Mouse (Mus musculus) CH12.LX (cell line): ENCODE results near the gene Cdk2ap2. TPM values are rescaled to one million over a fixed set of nuclear protein-coding genes. Genes with fewer than 3 reads are reported as not detected.

Experiments used
- DNase-seq: peaks from one replicate; pipeline ENCODE4 v3.0.0-alpha.2; 2013; ENCODE audit errors: extremely low read depth
- H3K27ac ChIP-seq: 2 replicates; pipeline ENCODE4 v1.5.1; 2012; ENCODE audit warnings: low read depth, mild to moderate bottlenecking, control low read depth, moderate library complexity; ENCODE audit not compliant: insufficient read depth
- H3K27me3 ChIP-seq: replicated peaks from 2 replicates; pipeline ENCODE3; 2012; ENCODE audit warnings: inconsistent platforms
- H3K36me3 ChIP-seq, 2 experiments: replicated peaks in 1 of 2; 2 replicates each; pipeline versions ENCODE3 to v1.6.1; 2012; ENCODE audit warnings: inconsistent platforms in 1 of 2, low read length in 1 of 2, mild to moderate bottlenecking in 1 of 2, mixed read lengths in 1 of 2, moderate library complexity in 1 of 2; ENCODE audit not compliant: control insufficient read depth in 1 of 2, insufficient read depth in 1 of 2
- H3K4me1 ChIP-seq, 2 experiments: 2 replicates each; pipeline ENCODE4 v1.6.1; 2012; ENCODE audit warnings: inconsistent platforms in 1 of 2, moderate library complexity in 1 of 2; ENCODE audit not compliant: insufficient read depth in 2 of 2, control insufficient read depth in 1 of 2
- H3K4me2 ChIP-seq: 2 replicates; pipeline ENCODE4 v1.6.1; 2012; ENCODE audit warnings: low read depth, mild to moderate bottlenecking, control low read depth; ENCODE audit not compliant: poor library complexity, insufficient read depth, severe bottlenecking
- H3K4me3 ChIP-seq, 3 experiments: fragments of 150-350 bp in 1 of 3; sonication (generic) in 1 of 3; replicated peaks in 1 of 3; 2 replicates each; pipeline versions ENCODE3 to v1.5.1; 2011 to 2012; ENCODE audit warnings: low read depth in 2 of 3, low read length in 2 of 3, mild to moderate bottlenecking in 2 of 3, moderate library complexity in 2 of 3, control low read depth in 1 of 3, improper control_type of control experiment in 1 of 3, inconsistent platforms in 1 of 3, mixed read lengths in 1 of 3; ENCODE audit not compliant: poor library complexity in 1 of 3
- H3K79me2 ChIP-seq: replicated peaks from 2 replicates; pipeline ENCODE4 v1.6.1; 2012; ENCODE audit warnings: mild to moderate bottlenecking, moderate library complexity; ENCODE audit not compliant: control insufficient read depth, poor library complexity, insufficient read depth, severe bottlenecking; ENCODE audit errors: extremely low read depth
- H3K9ac ChIP-seq: 2 replicates; pipeline ENCODE4 v1.6.1; 2012; ENCODE audit warnings: low read depth, mild to moderate bottlenecking, control low read depth, moderate library complexity; ENCODE audit not compliant: insufficient read depth
- H3K9me3 ChIP-seq: replicated peaks from 2 replicates; pipeline ENCODE3; 2012; ENCODE audit warnings: low read length, inconsistent platforms, mixed read lengths
- BHLHE40 ChIP-seq: IDR thresholded peaks from 2 replicates; pipeline ENCODE4 v1.6.1; 2011; ENCODE audit warnings: mild to moderate bottlenecking, low read depth, low read length, improper control_type of control experiment
- ELF1 ChIP-seq: IDR thresholded peaks from 2 replicates; pipeline ENCODE4 v1.6.1; 2014; ENCODE audit warnings: low read depth, mild to moderate bottlenecking, inconsistent platforms, low read length, improper control_type of control experiment
- ETS1 ChIP-seq: conservative IDR thresholded peaks from 2 replicates; pipeline ENCODE4 v1.6.1; 2012; ENCODE audit warnings: low read depth, mild to moderate bottlenecking, inconsistent platforms, low read length, improper control_type of control experiment, moderate library complexity
- HCFC1 ChIP-seq: IDR thresholded peaks from 2 replicates; pipeline ENCODE4 v1.6.1; 2012; ENCODE audit warnings: low read depth, mild to moderate bottlenecking, inconsistent platforms, low read length, improper control_type of control experiment
- JUN ChIP-seq: IDR thresholded peaks from 2 replicates; pipeline ENCODE4 v1.6.1; 2011; ENCODE audit warnings: low read depth, mild to moderate bottlenecking, low read length, improper control_type of control experiment, moderate library complexity; ENCODE audit not compliant: insufficient read depth
- KAT2A ChIP-seq: IDR thresholded peaks from 2 replicates; pipeline ENCODE4 v1.6.1; 2012; ENCODE audit warnings: low read length, improper control_type of control experiment, inconsistent platforms; ENCODE audit not compliant: insufficient replicate concordance
- MAFK ChIP-seq: IDR thresholded peaks from 2 replicates; pipeline ENCODE4 v1.6.1; 2011; ENCODE audit warnings: low read length, improper control_type of control experiment; ENCODE audit not compliant: insufficient replicate concordance
- MAZ ChIP-seq: IDR thresholded peaks from 2 replicates; pipeline ENCODE4 v1.6.1; 2012; ENCODE audit warnings: low read depth, mild to moderate bottlenecking, inconsistent platforms, low read length, improper control_type of control experiment, moderate library complexity
- MEF2A ChIP-seq: IDR thresholded peaks from 2 replicates; pipeline ENCODE4 v1.6.1; 2014; ENCODE audit warnings: low read depth, mild to moderate bottlenecking, inconsistent platforms, low read length, improper control_type of control experiment, borderline replicate concordance
- PAX5 ChIP-seq: IDR thresholded peaks from 2 replicates; pipeline ENCODE4 v1.6.1; 2012; ENCODE audit warnings: low read length, inconsistent platforms, mixed read lengths
- RCOR1 ChIP-seq: conservative IDR thresholded peaks from 2 replicates; pipeline ENCODE4 v1.6.1; 2012; ENCODE audit warnings: low read depth, mild to moderate bottlenecking, inconsistent platforms, low read length, improper control_type of control experiment
- TBP ChIP-seq: conservative IDR thresholded peaks from 2 replicates; pipeline ENCODE4 v1.6.1; 2011; ENCODE audit warnings: low read depth, low read length, improper control_type of control experiment
- TCF12 ChIP-seq: IDR thresholded peaks from 2 replicates; pipeline ENCODE4 v1.6.1; 2014; ENCODE audit warnings: low read depth, mild to moderate bottlenecking, inconsistent platforms, low read length, improper control_type of control experiment
- UBTF ChIP-seq: IDR thresholded peaks from 2 replicates; pipeline ENCODE4 v1.6.1; 2012; ENCODE audit warnings: low read depth, mild to moderate bottlenecking, inconsistent platforms, low read length, improper control_type of control experiment, moderate library complexity
- USF1 ChIP-seq: IDR thresholded peaks from 2 replicates; pipeline ENCODE4 v1.6.1; 2014; ENCODE audit warnings: low read depth, mild to moderate bottlenecking, inconsistent platforms, low read length, improper control_type of control experiment
- ZC3H11A ChIP-seq: IDR thresholded peaks from 2 replicates; pipeline ENCODE4 v1.6.1; 2012; ENCODE audit warnings: low read depth, mild to moderate bottlenecking, inconsistent platforms, low read length, improper control_type of control experiment
- ZMIZ1 ChIP-seq: IDR thresholded peaks from 2 replicates; pipeline ENCODE4 v1.6.1; 2012; ENCODE audit warnings: low read depth, mild to moderate bottlenecking, inconsistent platforms, low read length, improper control_type of control experiment
- dilution Hi-C: fragments of 300-500 bp; cut with MboI; formaldehyde crosslinking; loops from 2 replicates; pipeline ENCODE4 v1.14.3; 2020; ENCODE audit warnings: low sequenced_read_pairs; ENCODE audit not compliant: extremely low pct_unique_long_range_greater_than_20kb, extremely low pct_ligation_motif_present
- in situ Hi-C: fragments of 300-500 bp; cut with MboI; formaldehyde crosslinking; loops from 3 replicates; pipeline ENCODE4 v1.14.3; 2019; ENCODE audit warnings: low sequenced_read_pairs, low pct_ligation_motif_present, low pct_unique_long_range_greater_than_20kb, mixed read lengths
- polyA plus RNA-seq: library from polyadenylated mRNA; unstranded; fragments of >175 nt; gene quantifications from 2 replicates; pipeline ENCODE4 v1.2.1, GENCODE M21; 2012; ENCODE audit warnings: low read depth; ENCODE audit not compliant: insufficient read length
- total RNA-seq, 2 experiments: library from RNA; depleted of rRNA; stranded (reverse); fragments of 300-350 nt in 1 of 2; fragments of >200 nt in 1 of 2; gene quantifications; 2 replicates each; pipeline ENCODE4 v1.2.3; 2012 to 2014

Gene Cdk2ap2
- total and polyA plus RNA-seq, 3 experiments = 63.4 to 69.5 (median 67.1) TPM

- Histone ChIP-seq H3K4me2 (no peak overlapping the region), H3K36me3 (no peaks in the 10 kb centered on the region), H3K4me3 (no peak overlapping the region), H3K9ac (no peak overlapping the region), H3K79me2 (no peaks in the 10 kb centered on the region), H3K4me1 (no peaks in the 10 kb centered on the region), H3K27ac (no peak overlapping the region), H3K9me3 (no peaks in the 10 kb centered on the region), H3K27me3 (peaks cover 56% of the 10 kb centered on the region)
- TF ChIP-seq USF1 (no peak), MAFK (no peak), JUN (no peak), RCOR1 (no peak), BHLHE40 (no peak), MEF2A (no peak), PAX5 (no peak)
- in situ Hi-C loops (loop anchor here (5.0 kb wide), 2 partner anchors 35 to 70 kb away; no protein-coding TSS in a partner anchor), dilution Hi-C loops (no loop called here)
- DNase-seq = no peak
Measured at GRCm38 (mm10) chr19:4087090-4087489, 9.9 kb upstream of the Cdk2ap2 start.

GRCm38 (mm10) chr19:4088146-4088545 is 8.8 kb upstream of the Cdk2ap2 start:
- no peak for TF ChIP-seq ETS1
- TF ChIP-seq ELF1 = no peak
- no peak for TF ChIP-seq KAT2A
- no peak for TF ChIP-seq TBP
- no peak for TF ChIP-seq HCFC1
- no peak for TF ChIP-seq MAZ
- no peak for TF ChIP-seq JUN
- TF ChIP-seq TCF12 = no peak
- no peak for TF ChIP-seq ZMIZ1
- no peak for TF ChIP-seq ZC3H11A
- no peak for TF ChIP-seq UBTF
- H3K9me3 ChIP-seq = no peaks in the 10 kb centered on the region
- H3K27ac ChIP-seq = no peak overlapping the region
- no peak overlapping the region for H3K4me3 ChIP-seq
- H3K36me3 ChIP-seq = no peaks in the 10 kb centered on the region
- H3K9ac ChIP-seq = no peak overlapping the region
- peaks cover 48% of the 10 kb centered on the region for H3K27me3 ChIP-seq
- in situ Hi-C loops (loop anchor here (5.0 kb wide), 2 partner anchors 36 to 71 kb away; no protein-coding TSS in a partner anchor), dilution Hi-C loops (no loop called here)
- H3K79me2 ChIP-seq = no peaks in the 10 kb centered on the region
- H3K4me1 ChIP-seq = no peaks in the 10 kb centered on the region
- no peak overlapping the region for H3K4me2 ChIP-seq
- no peak for DNase-seq
